Mouse (Mus musculus) midbrain, embryonic 10.5 days (tissue): ENCODE results near the gene Wnt7b. TPM values are rescaled to one million over a fixed set of nuclear protein-coding genes. Genes with fewer than 3 reads are reported as not detected.

ENCODE experiments used
- DNase-seq: peaks from one replicate; pipeline ENCODE4 v3.0.0-alpha.2; 2017; ENCODE audit warnings: low spot score
- H3K27ac ChIP-seq: fragments of 300-500 bp; sonication (generic); replicated peaks from 2 replicates; pipeline ENCODE4 v1.5.1; 2016; ENCODE audit warnings: mild to moderate bottlenecking
- H3K27me3 ChIP-seq: fragments of 300-500 bp; sonication (generic); 2 replicates; pipeline ENCODE4 v1.6.1; 2016; ENCODE audit warnings: low read depth, mild to moderate bottlenecking; ENCODE audit not compliant: poor library complexity, severe bottlenecking
- H3K36me3 ChIP-seq: fragments of 300-500 bp; sonication (generic); 2 replicates; pipeline ENCODE4 v1.6.1; 2016; ENCODE audit warnings: mild to moderate bottlenecking, moderate library complexity
- H3K4me1 ChIP-seq: fragments of 300-500 bp; sonication (generic); 2 replicates; pipeline ENCODE4 v1.6.1; 2016
- H3K4me3 ChIP-seq: fragments of 300-500 bp; sonication (generic); 2 replicates; pipeline ENCODE4 v1.5.1; 2016; ENCODE audit warnings: mild to moderate bottlenecking, moderate library complexity
- H3K9me3 ChIP-seq: fragments of 300-500 bp; sonication (generic); replicated peaks from 2 replicates; pipeline ENCODE4 v1.6.1; 2016; ENCODE audit warnings: mild to moderate bottlenecking
- WGBS: fragments of 180-500 bp; shearing (Covaris S2); methylation state at CpG from one replicate; pipeline ENCODE4 v1.1.7; 2016; 5-methylcytosine and 5-hydroxymethylcytosine counted together
- polyA plus RNA-seq: library from polyadenylated mRNA; unstranded; fragments of >200 nt; fragmentation: Nextera tagmentation; extraction: Ambion mirVana; gene quantifications from 2 replicates; pipeline ENCODE4 v1.2.1, GENCODE M21; 2016

Wnt7b gene
- polyA plus RNA-seq, 1 experiment from 2014 or later = 54.8 TPM

DNA sequence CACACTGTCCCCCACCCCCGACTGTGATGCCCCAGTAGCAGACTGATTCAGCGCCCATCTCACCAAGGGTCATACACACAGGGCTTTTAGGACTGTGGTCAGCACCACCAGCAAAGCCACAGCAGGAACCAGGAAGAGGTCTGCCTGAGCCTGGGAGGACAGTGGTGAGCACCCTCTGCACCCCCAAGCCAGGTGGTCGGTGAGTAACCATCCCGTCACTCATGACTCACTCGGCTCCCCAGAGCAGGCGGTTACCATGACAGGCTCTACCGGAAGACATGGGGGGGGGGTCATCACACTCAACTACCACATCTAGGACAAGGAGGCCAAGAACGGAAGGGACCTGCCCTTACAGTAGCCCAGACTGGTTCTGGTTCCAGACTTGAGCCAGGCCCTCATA, 7.7 kb downstream of the Wnt7b start:
- DNase-seq = no peak
- peaks cover 100% of the 10 kb centered on the region for H3K27me3 ChIP-seq
- WGBS = 88% methylated on average over 8 of the region's 8 CpGs
- H3K4me3 ChIP-seq = no peak overlapping the region
- H3K36me3 ChIP-seq = no peaks in the 10 kb centered on the region
- 0 out of 2 replicates have a peak overlapping the region, but pooled peaks have one; percentile 28 for H3K27ac ChIP-seq
- H3K9me3 ChIP-seq = no peaks in the 10 kb centered on the region
- peaks cover 89% of the 10 kb centered on the region for H3K4me1 ChIP-seq

DNA sequence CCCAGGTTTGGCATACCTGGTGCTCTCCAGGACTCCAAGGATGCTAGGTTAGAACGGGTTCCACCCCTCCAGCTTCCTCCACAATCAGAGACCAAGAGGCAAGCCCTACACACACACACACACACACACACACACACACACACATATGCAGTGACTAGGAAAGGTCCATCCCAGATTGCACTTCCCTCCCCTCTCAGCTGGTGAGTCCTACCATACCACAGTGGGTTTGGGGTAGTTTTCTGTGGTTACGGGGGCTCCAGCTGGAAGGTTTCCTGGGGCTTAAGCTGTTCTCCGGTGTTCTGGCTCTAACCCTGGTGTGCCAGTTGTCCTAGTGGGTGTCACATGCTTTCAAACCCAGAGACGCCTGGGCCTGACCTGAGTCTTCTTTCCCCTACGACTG, 8.2 kb downstream of the Wnt7b start:
- H3K27ac ChIP-seq = 0 out of 2 replicates have a peak overlapping the region, but pooled peaks have one; percentile 28

DNA sequence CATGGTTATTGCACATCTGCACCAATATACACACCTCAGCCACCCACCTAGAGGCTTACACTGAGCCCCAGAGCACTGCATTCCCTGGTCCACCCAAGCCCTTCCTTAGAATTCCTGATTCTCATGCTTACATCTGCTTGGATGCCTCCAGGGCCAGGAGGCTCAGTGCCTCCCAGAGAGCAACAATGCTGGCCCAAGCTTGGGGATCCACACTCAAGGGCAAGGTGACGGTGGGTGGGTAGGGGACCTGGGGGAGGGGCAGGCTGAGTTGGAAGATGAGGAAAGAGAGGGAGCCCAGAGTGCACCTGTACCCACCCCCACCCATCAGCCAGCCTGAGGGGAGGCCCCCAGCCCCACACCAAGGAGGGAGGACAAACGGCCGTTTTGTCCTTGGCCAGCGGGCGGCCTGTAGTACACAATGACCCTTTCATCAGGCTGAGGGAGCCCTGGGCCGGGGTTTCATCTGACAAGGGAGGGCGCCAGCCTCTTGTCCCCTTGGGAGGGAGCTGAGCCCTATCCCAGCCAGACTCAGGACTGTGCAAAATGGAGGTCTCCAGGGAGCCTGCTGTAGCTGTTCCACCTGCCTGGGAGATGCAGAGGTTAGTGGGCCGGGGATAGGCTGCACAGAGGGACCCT, 9.5 kb downstream of the Wnt7b start:
- 23% methylated on average over 8 of the region's 8 CpGs for WGBS
- H3K4me3 ChIP-seq = no peak overlapping the region
- peaks cover 100% of the 10 kb centered on the region for H3K27me3 ChIP-seq
- H3K9me3 ChIP-seq = no peaks in the 10 kb centered on the region
- no peaks in the 10 kb centered on the region for H3K36me3 ChIP-seq
- H3K4me1 ChIP-seq = peaks cover 89% of the 10 kb centered on the region
- DNase-seq = no peak
- peak overlapping the region; percentile 69 for H3K27ac ChIP-seq

More for the DNA sequence above, 8.2 kb downstream of the Wnt7b start:
- Histone ChIP-seq H3K9me3 (no peaks in the 10 kb centered on the region), H3K36me3 (no peaks in the 10 kb centered on the region), H3K4me3 (no peak overlapping the region), H3K4me1 (peaks cover 89% of the 10 kb centered on the region), H3K27me3 (peaks cover 100% of the 10 kb centered on the region)
- DNase-seq = no peak
- 71% methylated on average over 5 of the region's 5 CpGs for WGBS

DNA sequence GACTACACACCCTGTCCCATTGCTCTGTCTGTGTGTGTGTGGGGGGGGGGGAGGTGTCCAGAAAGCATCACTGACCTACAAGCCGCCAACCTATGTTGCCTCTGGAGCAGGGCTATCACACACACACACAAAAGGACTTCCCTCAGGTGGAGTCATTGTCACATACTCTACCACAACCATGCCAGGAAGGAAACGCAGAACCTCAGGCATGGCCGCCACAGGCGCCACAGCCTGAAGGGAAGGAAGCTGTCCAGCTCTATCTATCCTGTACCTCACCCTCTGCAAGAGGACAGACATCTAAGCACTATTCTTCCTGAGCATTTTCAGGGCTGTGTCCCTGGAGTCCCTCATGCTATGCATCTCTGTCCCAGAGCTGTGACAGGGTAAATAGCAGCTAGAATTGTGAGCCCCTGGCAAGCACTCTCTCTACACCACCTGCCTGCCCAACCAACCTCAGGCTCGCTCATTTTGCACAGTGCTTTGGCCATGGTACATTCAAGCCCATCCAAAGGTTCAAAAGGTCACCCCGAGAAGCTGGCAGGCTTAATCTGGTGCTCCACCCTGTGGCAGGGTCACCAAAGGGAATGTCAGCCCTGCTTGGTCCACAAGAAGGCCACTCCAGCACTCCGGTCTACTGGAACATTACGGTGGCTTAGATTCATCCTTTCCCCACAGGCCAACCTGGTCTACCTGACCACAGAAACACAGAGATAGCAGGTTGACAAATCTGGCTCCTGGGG, 12.1 kb downstream of the Wnt7b start:
- Histone ChIP-seq H3K9me3 (no peaks in the 10 kb centered on the region), H3K4me1 (peaks cover 86% of the 10 kb centered on the region), H3K27me3 (peaks cover 92% of the 10 kb centered on the region), H3K27ac (no peak overlapping the region), H3K36me3 (no peaks in the 10 kb centered on the region), H3K4me3 (no peak overlapping the region)
- no peak for DNase-seq
- 73% methylated on average over 8 of the region's 8 CpGs for WGBS

DNA sequence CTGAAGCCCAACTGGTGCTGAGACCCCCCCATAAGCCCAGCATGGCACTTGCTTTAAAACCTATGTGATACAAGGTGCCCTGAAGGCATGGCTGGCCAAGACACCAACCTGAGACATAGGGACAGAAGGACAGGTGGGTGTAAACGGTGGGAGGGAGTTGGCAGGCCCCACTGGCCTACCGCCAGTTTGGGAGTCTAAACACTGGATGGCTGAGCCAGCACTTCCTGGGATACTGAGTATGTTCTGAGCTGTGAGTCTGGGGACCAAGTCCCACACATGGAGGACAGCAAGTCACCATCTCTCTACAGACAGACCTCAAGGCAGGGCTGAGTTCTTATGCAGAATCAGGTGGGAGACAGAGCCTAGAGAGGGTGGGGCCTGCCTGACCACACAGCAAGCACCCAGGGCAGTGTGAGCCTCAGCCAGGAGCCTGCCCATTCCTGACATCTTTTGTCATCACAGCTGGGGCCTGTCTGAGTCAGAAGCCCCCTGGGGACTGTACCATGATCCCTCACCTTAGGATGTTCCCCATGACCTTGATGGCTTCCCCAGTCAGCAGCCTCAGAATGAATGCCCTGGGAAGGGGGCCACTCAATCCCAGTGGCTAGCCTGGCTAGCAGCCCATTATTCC, 13.0 kb downstream of the Wnt7b start:
- Histone ChIP-seq H3K27me3 (peaks cover 91% of the 10 kb centered on the region), H3K27ac (0 out of 2 replicates have a peak overlapping the region, but pooled peaks have one; percentile 18)

DNA sequence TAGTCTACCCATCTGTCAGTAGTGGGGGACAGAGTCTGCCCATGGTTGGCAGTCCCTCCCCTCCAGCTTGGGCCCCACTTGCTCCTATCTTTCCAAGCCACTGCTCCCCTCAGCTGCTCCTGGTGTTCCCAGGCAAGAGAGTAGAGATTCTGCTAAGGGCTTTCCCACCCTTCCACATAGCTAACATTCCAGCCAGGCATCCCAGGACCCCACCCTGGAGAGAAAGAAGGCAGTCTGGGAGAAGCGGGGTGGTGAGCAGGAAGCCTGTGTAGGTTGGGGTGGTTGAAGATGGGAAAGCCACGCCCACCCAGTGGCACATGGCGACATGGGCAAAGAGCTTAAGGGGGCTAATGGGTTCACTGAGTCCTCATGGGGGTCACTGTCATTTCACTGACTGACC, 13.9 kb downstream of the Wnt7b start:
- peaks cover 86% of the 10 kb centered on the region for H3K27me3 ChIP-seq
- no peaks in the 10 kb centered on the region for H3K9me3 ChIP-seq
- 77% methylated on average over 3 of the region's 3 CpGs for WGBS
- no peaks in the 10 kb centered on the region for H3K36me3 ChIP-seq
- no peak for DNase-seq
- no peak overlapping the region for H3K4me3 ChIP-seq
- 0 out of 2 replicates have a peak overlapping the region, but pooled peaks have one; percentile 23 for H3K27ac ChIP-seq
- peaks cover 78% of the 10 kb centered on the region for H3K4me1 ChIP-seq

More for the DNA sequence above, 13.0 kb downstream of the Wnt7b start:
- DNase-seq = no peak
- no peak overlapping the region for H3K4me3 ChIP-seq
- no peaks in the 10 kb centered on the region for H3K36me3 ChIP-seq
- no peaks in the 10 kb centered on the region for H3K9me3 ChIP-seq
- peaks cover 86% of the 10 kb centered on the region for H3K4me1 ChIP-seq
- 86% methylated on average over 2 of the region's 2 CpGs for WGBS

DNA sequence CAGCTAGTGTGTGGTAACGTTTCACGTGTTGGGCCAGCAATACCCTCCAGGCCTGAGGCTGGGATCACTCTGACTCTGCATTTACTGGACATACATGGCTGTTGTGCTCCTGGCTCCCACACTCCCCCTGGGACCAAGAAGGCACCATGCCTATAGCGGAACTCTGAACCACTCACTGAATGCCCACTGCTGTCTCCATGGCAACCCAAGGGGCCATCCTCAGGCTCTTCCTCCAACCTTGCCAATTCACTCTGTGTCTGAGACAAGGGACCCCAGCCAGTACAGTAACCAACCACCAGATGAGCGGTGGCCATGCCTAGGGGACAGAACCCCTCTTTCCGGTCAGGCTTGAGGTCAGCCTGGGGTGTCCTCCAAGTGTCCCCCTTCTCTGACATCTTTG, 17.3 kb downstream of the Wnt7b start:
- no peak for DNase-seq
- 91% methylated on average over 5 of the region's 5 CpGs for WGBS
- no peak overlapping the region for H3K27ac ChIP-seq

DNA sequence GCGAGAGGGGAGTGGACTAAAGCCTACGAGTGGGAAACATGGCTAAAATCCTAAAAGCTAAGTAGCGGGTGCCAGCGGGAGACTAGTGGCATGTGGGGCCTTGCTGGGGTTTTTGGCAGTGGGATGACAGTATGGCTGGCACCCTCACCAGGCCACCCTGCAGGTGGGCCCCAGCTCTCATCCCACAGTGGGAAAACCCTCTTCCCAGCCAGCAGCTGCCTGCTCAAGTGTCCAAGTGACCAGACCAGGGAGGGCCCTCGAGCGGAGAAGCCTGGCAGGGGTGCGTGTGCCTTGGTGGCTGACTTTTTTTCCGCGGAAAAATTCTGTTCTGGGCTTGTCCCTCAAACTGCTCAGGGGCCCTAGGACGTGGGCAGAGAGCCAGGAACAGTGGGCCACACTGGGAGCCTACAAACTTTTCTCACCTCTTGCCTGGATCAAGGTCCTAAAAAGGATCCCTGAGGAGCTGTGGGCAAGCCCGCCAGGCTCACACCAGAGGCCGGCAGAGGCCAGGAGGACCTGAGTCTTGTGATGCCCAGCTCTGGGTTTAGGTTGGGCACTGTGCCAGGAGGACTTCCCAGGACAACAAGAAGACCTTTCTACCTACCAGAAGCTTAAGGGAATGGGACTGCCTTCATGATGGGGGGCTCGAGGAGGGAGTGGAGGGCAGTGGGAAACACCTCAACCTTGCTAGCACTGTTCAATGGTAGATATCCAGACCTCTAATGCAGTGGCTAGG, 18.1 kb downstream of the Wnt7b start:
- Histone ChIP-seq H3K4me3 (no peak overlapping the region), H3K27me3 (peaks cover 44% of the 10 kb centered on the region), H3K36me3 (peaks cover under 1% of the 10 kb centered on the region; the same call in 1 of the 2 replicates), H3K27ac (peak overlapping the region; percentile 39; the same call in 1 of the 2 replicates), H3K4me1 (peaks cover 46% of the 10 kb centered on the region), H3K9me3 (no peaks in the 10 kb centered on the region)
- DNase-seq = no peak
- 88% methylated on average over 13 of the region's 13 CpGs for WGBS

More for the DNA sequence above, 17.3 kb downstream of the Wnt7b start:
- Histone ChIP-seq H3K9me3 (no peaks in the 10 kb centered on the region), H3K36me3 (no peaks in the 10 kb centered on the region), H3K4me1 (peaks cover 53% of the 10 kb centered on the region), H3K27me3 (peaks cover 52% of the 10 kb centered on the region), H3K4me3 (no peak overlapping the region)

DNA sequence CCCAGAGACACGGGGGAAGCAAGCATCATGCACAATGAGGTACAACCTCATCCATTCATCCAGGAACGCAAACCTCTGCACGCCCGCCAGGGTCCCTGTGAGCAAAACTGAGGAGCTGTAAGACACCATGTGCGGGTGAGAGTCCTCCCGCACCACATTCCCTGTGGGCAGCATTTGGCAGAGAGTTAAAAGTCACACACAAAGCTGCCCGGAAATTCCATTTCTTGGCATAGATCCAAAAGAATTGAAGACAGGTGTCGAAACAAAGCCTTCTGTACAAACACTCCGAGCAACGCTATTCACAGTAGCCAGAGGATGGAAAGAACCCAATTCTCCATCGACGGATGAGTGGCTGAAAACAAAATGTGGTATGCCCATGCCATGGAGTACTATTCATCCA, 20.3 kb downstream of the Wnt7b start:
- DNase-seq = no peak
- 95% methylated on average over 12 of the region's 12 CpGs for WGBS

DNA sequence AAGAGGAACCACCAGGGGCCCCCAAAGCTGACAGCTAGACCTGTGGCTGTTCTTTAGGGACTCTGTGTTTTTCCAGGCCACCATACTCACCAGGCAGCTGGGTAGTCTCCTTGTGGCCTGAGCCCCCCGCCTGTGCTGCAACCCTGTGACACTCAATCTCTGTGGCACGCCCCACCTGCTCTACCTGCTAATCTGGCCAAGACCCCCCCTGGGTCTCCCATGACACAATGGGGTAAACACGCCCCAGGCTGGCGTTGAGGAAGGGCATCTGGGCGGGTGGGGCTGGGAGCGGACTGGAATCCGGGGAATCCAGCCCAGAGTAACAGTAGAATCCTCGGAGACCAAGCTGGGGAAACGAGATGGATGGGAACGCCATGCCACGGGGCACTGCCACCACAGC, 21.4 kb downstream of the Wnt7b start:
- Histone ChIP-seq H3K4me1 (peaks cover 15% of the 10 kb centered on the region), H3K9me3 (no peaks in the 10 kb centered on the region), H3K36me3 (peaks cover 22% of the 10 kb centered on the region; the same call in 1 of the 2 replicates), H3K27ac (no peak overlapping the region), H3K4me3 (no peak overlapping the region), H3K27me3 (peaks cover 22% of the 10 kb centered on the region; the same call in 1 of the 2 replicates)
- DNase-seq = no peak
- WGBS = 83% methylated on average over 11 of the region's 11 CpGs

More for the DNA sequence above, 20.3 kb downstream of the Wnt7b start:
- H3K27me3 ChIP-seq = peaks cover 26% of the 10 kb centered on the region
- H3K27ac ChIP-seq = no peak overlapping the region
- peaks cover 19% of the 10 kb centered on the region; the same call in 1 of the 2 replicates for H3K36me3 ChIP-seq
- H3K4me1 ChIP-seq = peaks cover 23% of the 10 kb centered on the region
- no peak overlapping the region for H3K4me3 ChIP-seq
- no peaks in the 10 kb centered on the region for H3K9me3 ChIP-seq

DNA sequence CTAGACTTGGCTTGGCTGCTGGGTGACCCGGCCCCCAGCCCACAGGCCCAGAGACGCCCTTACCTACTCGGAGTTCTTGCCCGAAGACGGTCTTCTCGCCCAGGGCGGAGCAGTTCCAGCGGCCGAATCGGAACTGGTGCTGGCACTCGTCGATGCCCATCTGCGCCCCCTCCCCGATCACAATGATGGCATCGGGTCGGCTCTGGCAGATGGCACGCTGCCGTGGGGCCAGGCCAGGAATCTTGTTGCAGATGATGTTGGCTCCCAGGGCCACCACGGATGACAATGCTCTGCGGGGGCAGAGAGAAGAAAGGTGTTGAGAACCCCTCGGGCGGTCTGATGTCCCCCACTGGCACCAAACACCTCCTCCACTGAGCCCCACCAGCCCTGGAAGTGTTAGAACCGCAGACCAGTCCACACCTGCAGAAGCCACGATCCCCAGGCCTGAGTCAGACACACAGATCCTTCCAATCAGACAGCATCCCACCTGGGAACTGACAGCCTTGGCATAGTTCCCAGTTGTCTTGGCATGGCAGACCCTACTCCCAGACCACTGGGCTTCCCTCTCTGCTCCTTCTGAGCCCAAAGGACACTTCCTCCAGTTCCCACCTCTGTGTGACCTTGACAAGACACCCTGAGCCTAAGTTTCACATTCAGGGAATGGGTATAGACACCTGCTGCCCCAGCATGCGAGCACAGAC, 23.3 kb downstream of the Wnt7b start:
- Histone ChIP-seq H3K27ac (no peak overlapping the region), H3K4me3 (no peak overlapping the region), H3K9me3 (no peaks in the 10 kb centered on the region), H3K36me3 (peaks cover 22% of the 10 kb centered on the region; the same call in 1 of the 2 replicates), H3K27me3 (peaks cover 15% of the 10 kb centered on the region; the same call in 1 of the 2 replicates), H3K4me1 (peaks cover 4% of the 10 kb centered on the region; the same call in 1 of the 2 replicates)
- 93% methylated on average over 25 of the region's 25 CpGs for WGBS
- DNase-seq = no peak
